Mouse (Mus musculus): ENCODE measurements around the gene Usp16. TPM values are rescaled to one million over a fixed set of nuclear protein-coding genes. Genes with fewer than 3 reads are reported as not detected.

The Usp16 gene
- polyA plus RNA-seq, 1 experiment from 2014 or later: 46.0 TPM

GRCm38 (mm10) chr16:87499556-87499955 lies 45.1 kb downstream of the Usp16 start:
- Histone ChIP-seq H3K36me3 (ENCODE audit: insufficient read depth) (no peaks in the 10 kb centered on the region), H3K4me2 (no peak overlapping the region), H3K27me3 (ENCODE audit: insufficient read depth, low read length) (no peaks in the 10 kb centered on the region), H3K4me1 (ENCODE audit: insufficient read depth) (peaks cover 13% of the 10 kb centered on the region; the same call in 1 of the 2 replicates), H3K27ac (ENCODE audit: low read depth) (no peak overlapping the region), H3K9me3 (ENCODE audit: low read depth, low read length) (no peaks in the 10 kb centered on the region), H3K4me3 (ENCODE audit: low read depth, low read length) (no peak overlapping the region), H3K9ac (no peak overlapping the region)
- TF ChIP-seq CTCF (IDR thresholded peaks at IDR 0.05; ENCODE audit: low read depth): no peak
- DNase-seq (no peak), ATAC-seq (ENCODE audit: insufficient read depth) (no peak)
- WGBS: 61% methylated on average over 6 of the region's 6 CpGs

GRCm38 (mm10) chr16:87501304-87502078 lies 47.0 kb downstream of the Usp16 start:
- 24% methylated on average over 13 of the region's 13 CpGs for WGBS
- peak; percentile 87 for ATAC-seq (ENCODE audit: insufficient read depth)
- no peak for TF ChIP-seq CTCF (IDR thresholded peaks at IDR 0.05; ENCODE audit: low read depth)
- DNase-seq: peak; percentile 75
- Histone ChIP-seq H3K9ac (no peak overlapping the region), H3K27me3 (ENCODE audit: insufficient read depth, low read length) (no peaks in the 10 kb centered on the region), H3K27ac (ENCODE audit: low read depth) (peak overlapping the region; percentile 58; the same call in 1 of the 2 replicates), H3K4me2 (no peak overlapping the region), H3K4me1 (ENCODE audit: insufficient read depth) (peaks cover 13% of the 10 kb centered on the region; the same call in 1 of the 2 replicates), H3K9me3 (ENCODE audit: low read depth, low read length) (no peaks in the 10 kb centered on the region), H3K4me3 (ENCODE audit: low read depth, low read length) (no peak overlapping the region), H3K36me3 (ENCODE audit: insufficient read depth) (no peaks in the 10 kb centered on the region)

GRCm38 (mm10) chr16:87511706-87512105 lies 57.2 kb downstream of the Usp16 start:
- H3K4me3 ChIP-seq (ENCODE audit: low read depth, low read length): no peak overlapping the region
- no peaks in the 10 kb centered on the region for H3K36me3 ChIP-seq (ENCODE audit: insufficient read depth)
- ATAC-seq (ENCODE audit: insufficient read depth): no peak
- H3K27me3 ChIP-seq (ENCODE audit: insufficient read depth, low read length): no peaks in the 10 kb centered on the region
- H3K9ac ChIP-seq: no peak overlapping the region
- no peaks in the 10 kb centered on the region for H3K4me1 ChIP-seq (ENCODE audit: insufficient read depth)
- H3K4me2 ChIP-seq: no peak overlapping the region
- DNase-seq: no peak
- TF ChIP-seq CTCF (IDR thresholded peaks at IDR 0.05; ENCODE audit: low read depth): no peak
- 74% methylated on average over 5 of the region's 5 CpGs for WGBS
- no peaks in the 10 kb centered on the region for H3K9me3 ChIP-seq (ENCODE audit: low read depth, low read length)
- no peak overlapping the region for H3K27ac ChIP-seq (ENCODE audit: low read depth)

GRCm38 (mm10) chr16:87512331-87512730 lies 57.8 kb downstream of the Usp16 start:
- Histone ChIP-seq H3K4me2 (no peak overlapping the region), H3K27me3 (ENCODE audit: insufficient read depth, low read length) (no peaks in the 10 kb centered on the region), H3K9ac (no peak overlapping the region), H3K4me3 (ENCODE audit: low read depth, low read length) (no peak overlapping the region), H3K27ac (ENCODE audit: low read depth) (no peak overlapping the region), H3K36me3 (ENCODE audit: insufficient read depth) (no peaks in the 10 kb centered on the region), H3K4me1 (ENCODE audit: insufficient read depth) (no peaks in the 10 kb centered on the region), H3K9me3 (ENCODE audit: low read depth, low read length) (no peaks in the 10 kb centered on the region)
- 89% methylated on average over 14 of the region's 14 CpGs for WGBS
- DNase-seq (no peak), ATAC-seq (ENCODE audit: insufficient read depth) (no peak)
- TF ChIP-seq CTCF (IDR thresholded peaks at IDR 0.05; ENCODE audit: low read depth): no peak

GRCm38 (mm10) chr16:87524228-87524627 lies 69.7 kb downstream of the Usp16 start:
- Histone ChIP-seq H3K9ac (no peak overlapping the region), H3K27ac (ENCODE audit: low read depth) (no peak overlapping the region), H3K4me2 (no peak overlapping the region), H3K27me3 (ENCODE audit: insufficient read depth, low read length) (no peaks in the 10 kb centered on the region), H3K4me3 (ENCODE audit: low read depth, low read length) (no peak overlapping the region), H3K4me1 (ENCODE audit: insufficient read depth) (no peaks in the 10 kb centered on the region), H3K9me3 (ENCODE audit: low read depth, low read length) (no peaks in the 10 kb centered on the region), H3K36me3 (ENCODE audit: insufficient read depth) (no peaks in the 10 kb centered on the region)
- ATAC-seq (ENCODE audit: insufficient read depth) (no peak), DNase-seq (no peak)
- WGBS: 66% methylated on average over 5 of the region's 5 CpGs
- no peak for TF ChIP-seq CTCF (IDR thresholded peaks at IDR 0.05; ENCODE audit: low read depth)

GRCm38 (mm10) chr16:87527553-87528249 lies 73.2 kb downstream of the Usp16 start:
- ATAC-seq (ENCODE audit: insufficient read depth) (no peak), DNase-seq (no peak)
- no peak overlapping the region for H3K27ac ChIP-seq (ENCODE audit: low read depth)
- no peaks in the 10 kb centered on the region for H3K9me3 ChIP-seq (ENCODE audit: low read depth, low read length)
- H3K36me3 ChIP-seq (ENCODE audit: insufficient read depth): no peaks in the 10 kb centered on the region
- H3K4me3 ChIP-seq (ENCODE audit: low read depth, low read length): no peak overlapping the region
- no peak overlapping the region for H3K4me2 ChIP-seq
- H3K27me3 ChIP-seq (ENCODE audit: insufficient read depth, low read length): no peaks in the 10 kb centered on the region
- 33% methylated on average over 8 of the region's 8 CpGs for WGBS
- H3K9ac ChIP-seq: no peak overlapping the region
- TF ChIP-seq CTCF (IDR thresholded peaks at IDR 0.05; ENCODE audit: low read depth): no peak
- H3K4me1 ChIP-seq (ENCODE audit: insufficient read depth): no peaks in the 10 kb centered on the region

GRCm38 (mm10) chr16:87528755-87529154 lies 74.3 kb downstream of the Usp16 start:
- TF ChIP-seq CTCF (IDR thresholded peaks at IDR 0.05; ENCODE audit: low read depth): no peak
- no peaks in the 10 kb centered on the region for H3K4me1 ChIP-seq (ENCODE audit: insufficient read depth)
- H3K9ac ChIP-seq: no peak overlapping the region

More at GRCm38 (mm10) chr16:87528755-87529154, 74.3 kb downstream of the Usp16 start:
- H3K27ac ChIP-seq (ENCODE audit: low read depth): no peak overlapping the region
- no peak for DNase-seq
- H3K9me3 ChIP-seq (ENCODE audit: low read depth, low read length): no peaks in the 10 kb centered on the region
- WGBS: 52% methylated on average over 10 of the region's 10 CpGs
- H3K27me3 ChIP-seq (ENCODE audit: insufficient read depth, low read length): no peaks in the 10 kb centered on the region
- no peaks in the 10 kb centered on the region for H3K36me3 ChIP-seq (ENCODE audit: insufficient read depth)
- no peak overlapping the region for H3K4me2 ChIP-seq
- no peak overlapping the region for H3K4me3 ChIP-seq (ENCODE audit: low read depth, low read length)
- ATAC-seq (ENCODE audit: insufficient read depth): no peak

Other genes starting within 250 kb of the Usp16 start
- 27.1 and 27.5 TPM in 2 replicates for gene N6amt1, start 100.5 kb upstream of the Usp16 start, polyA plus RNA-seq (2014; fragmentation: Nextera tagmentation; extraction: Ambion mirVana)
- 35.1 and 35.4 TPM in 2 replicates for gene Ltn1, start 22.1 kb upstream of the Usp16 start, polyA plus RNA-seq (2014; fragmentation: Nextera tagmentation; extraction: Ambion mirVana)
- gene Rwdd2b, start 14.1 kb upstream of the Usp16 start, polyA plus RNA-seq (2014; fragmentation: Nextera tagmentation; extraction: Ambion mirVana): 10.8 and 11.4 TPM in 2 replicates
- 474 and 481 TPM in 2 replicates for gene Cct8, start 41.2 kb downstream of the Usp16 start, polyA plus RNA-seq (2014; fragmentation: Nextera tagmentation; extraction: Ambion mirVana)
- gene Map3k7cl, start 98.6 kb downstream of the Usp16 start, polyA plus RNA-seq (2014; fragmentation: Nextera tagmentation; extraction: Ambion mirVana): 0.21 and 0.32 TPM in 2 replicates
- 8.3 and 8.9 TPM in 2 replicates for gene Bach1, start 244.2 kb downstream of the Usp16 start, polyA plus RNA-seq (2014; fragmentation: Nextera tagmentation; extraction: Ambion mirVana)

All from lung, embryonic 14.5 days (tissue).